10 mouse cellular contexts compared by ENCODE assay signal in genomic region chr10:84481327-84481671, GRCm38 (mm10). TPM values are rescaled to one million over a fixed set of nuclear protein-coding genes. Genes with fewer than 3 reads are reported as not detected.
DNase-seq lines count a peak whose midpoint lies in the region; ATAC-seq and TF ChIP-seq lines count a peak whose summit lies in the region.
"Had no signal": no experiment of that assay in that cellular context is flagged by ENCODE, and none has a peak within 500 bp of the region (broad histone marks: within the 10 kb centered on the region; RNA-seq: fewer than 3 reads in every experiment).

No protein-coding gene starts in this region.

- TF ChIP-seq CTCF in cerebellum, adult 2 months (IDR thresholded peaks at IDR 0.05; ENCODE audit: borderline replicate concordance, insufficient read depth, low read depth, low read length) = no peak

- no peaks in the 10 kb centered on the region for H3K27me3 ChIP-seq in heart, embryonic 11.5 days (ENCODE audit: control insufficient read depth, insufficient read depth, low read length)
- H3K27me3 ChIP-seq in neural tube, embryonic 11.5 days (ENCODE audit: control insufficient read depth, insufficient read depth, low read length) = no peaks in the 10 kb centered on the region
- H3K27me3 ChIP-seq in neural tube, embryonic 15.5 days (replicated peaks) = no peaks in the 10 kb centered on the region
- H3K27me3 ChIP-seq in kidney, embryonic 15.5 days = no peaks in the 10 kb centered on the region
- no peaks in the 10 kb centered on the region for H3K27me3 ChIP-seq in cerebellum, adult 2 months (ENCODE audit: control insufficient read depth, insufficient read depth, low read length)
- H3K27me3 ChIP-seq: hindbrain, embryonic 12.5 days; liver, embryonic 12.5 days had no signal

- H3K79me2 ChIP-seq in macrophage (ENCODE audit: inconsistent target) = no peaks in the 10 kb centered on the region

- H3K9me3 ChIP-seq in heart, embryonic 11.5 days (replicated peaks; ENCODE audit: control insufficient read depth, low read length) = no peaks in the 10 kb centered on the region
- H3K9me3 ChIP-seq in neural tube, embryonic 11.5 days (ENCODE audit: control insufficient read depth, low read length) = no peaks in the 10 kb centered on the region
- no peaks in the 10 kb centered on the region for H3K9me3 ChIP-seq in neural tube, embryonic 15.5 days (replicated peaks)
- H3K9me3 ChIP-seq in kidney, embryonic 15.5 days (replicated peaks) = no peaks in the 10 kb centered on the region
- H3K9me3 ChIP-seq: hindbrain, embryonic 12.5 days; liver, embryonic 12.5 days had no signal

- no peaks in the 10 kb centered on the region for H3K36me3 ChIP-seq in heart, embryonic 11.5 days (ENCODE audit: control insufficient read depth, insufficient read depth, low read length)
- no peaks in the 10 kb centered on the region for H3K36me3 ChIP-seq in neural tube, embryonic 11.5 days (ENCODE audit: control insufficient read depth, insufficient read depth, low read length)
- no peaks in the 10 kb centered on the region for H3K36me3 ChIP-seq in neural tube, embryonic 15.5 days
- no peaks in the 10 kb centered on the region for H3K36me3 ChIP-seq in kidney, embryonic 15.5 days
- H3K36me3 ChIP-seq in macrophage (ENCODE audit: inconsistent target) = no peaks in the 10 kb centered on the region
- H3K36me3 ChIP-seq: hindbrain, embryonic 12.5 days; liver, embryonic 12.5 days had no signal

- H3K27ac ChIP-seq in heart, embryonic 11.5 days (ENCODE audit: low read depth, low read length) = peak overlapping the region; percentile 54
- 0 out of 2 replicates have a peak overlapping the region, but pooled peaks have one; percentile 21 for H3K27ac ChIP-seq in neural tube, embryonic 11.5 days (ENCODE audit: low read depth, low read length)
- no peak overlapping the region for H3K27ac ChIP-seq in neural tube, embryonic 15.5 days (replicated peaks)
- peak overlapping the region; percentile 90 for H3K27ac ChIP-seq in kidney, embryonic 15.5 days
- peak overlapping the region; percentile 28 for H3K27ac ChIP-seq in macrophage
- no peak overlapping the region for H3K27ac ChIP-seq in cerebellum, adult 2 months (ENCODE audit: insufficient read depth, low read length)
- H3K27ac ChIP-seq: hindbrain, embryonic 12.5 days; liver, embryonic 12.5 days had no signal

- DNase-seq in heart, adult 11 months = no peak
- DNase-seq in neural tube, embryonic 11.5 days (ENCODE audit: low spot score) = no peak
- no peak for DNase-seq in c-Kit-positive CD71-positive TER-119-positive erythroid progenitor cells, embryonic 14.5 days (ENCODE audit: low spot score)
- DNase-seq in cerebellum, adult 2 months = no peak

- no peak for ATAC-seq in heart, embryonic 11.5 days (replicated peaks; ENCODE audit: insufficient number of reproducible peaks, low FRiP score, low TSS enrichment)
- ATAC-seq in neural tube, embryonic 11.5 days (ENCODE audit: insufficient read depth, low FRiP score, low TSS enrichment) = no peak
- ATAC-seq in neural tube, embryonic 15.5 days (ENCODE audit: low FRiP score) = no peak
- no peak for ATAC-seq in kidney, embryonic 15.5 days (replicated peaks; ENCODE audit: low FRiP score)
- ATAC-seq: liver, embryonic 12.5 days had no signal

- no peak for TF ChIP-seq POLR2A in cerebellum, adult 2 months (IDR thresholded peaks at IDR 0.05; ENCODE audit: borderline replicate concordance, insufficient read depth, low read length)

- peaks cover 13% of the 10 kb centered on the region for H3K4me1 ChIP-seq in heart, embryonic 11.5 days (ENCODE audit: control insufficient read depth, insufficient read depth, low read length)
- peaks cover 18% of the 10 kb centered on the region; the same call in 1 of the 2 replicates for H3K4me1 ChIP-seq in neural tube, embryonic 11.5 days (ENCODE audit: control insufficient read depth, insufficient read depth, low read length)
- H3K4me1 ChIP-seq in neural tube, embryonic 15.5 days = peaks cover 2% of the 10 kb centered on the region; the same call in 1 of the 2 replicates
- peaks cover 40% of the 10 kb centered on the region for H3K4me1 ChIP-seq in kidney, embryonic 15.5 days
- H3K4me1 ChIP-seq in cerebellum, adult 2 months (ENCODE audit: control insufficient read depth, insufficient read depth, low read length) = peaks cover 11% of the 10 kb centered on the region

- 67% methylated on average over 5 of the region's 5 CpGs for WGBS in heart, embryonic 11.5 days (ENCODE audit: insufficient replicate concordance)
- WGBS in neural tube, embryonic 11.5 days = 66% methylated on average over 5 of the region's 5 CpGs
- WGBS in neural tube, embryonic 15.5 days = 61% methylated on average over 5 of the region's 5 CpGs
- 24% methylated on average over 5 of the region's 5 CpGs for WGBS in kidney, embryonic 15.5 days
- WGBS in macrophage (ENCODE audit: missing documents) = 58% methylated on average over 5 of the region's 5 CpGs
- WGBS in cerebellum, adult 2 months = 54% methylated on average over 5 of the region's 5 CpGs

- H3K4me3 ChIP-seq in heart, embryonic 11.5 days (ENCODE audit: low read depth, low read length) = no peak overlapping the region
- no peak overlapping the region for H3K4me3 ChIP-seq in neural tube, embryonic 11.5 days (ENCODE audit: low read depth, low read length)
- no peak overlapping the region for H3K4me3 ChIP-seq in neural tube, embryonic 15.5 days (replicated peaks)
- no peak overlapping the region for H3K4me3 ChIP-seq in kidney, embryonic 15.5 days (replicated peaks)
- no peak overlapping the region for H3K4me3 ChIP-seq in macrophage (ENCODE audit: inconsistent target)
- no peak overlapping the region for H3K4me3 ChIP-seq in cerebellum, adult 2 months (replicated peaks; ENCODE audit: insufficient read depth, low read depth, low read length)
- H3K4me3 ChIP-seq: hindbrain, embryonic 12.5 days; liver, embryonic 12.5 days had no signal

- H3K9ac ChIP-seq in heart, embryonic 11.5 days (ENCODE audit: low read depth, low read length) = no peak overlapping the region
- H3K9ac ChIP-seq in neural tube, embryonic 11.5 days (ENCODE audit: low read length) = no peak overlapping the region
- no peak overlapping the region for H3K9ac ChIP-seq in neural tube, embryonic 15.5 days (replicated peaks)
- H3K9ac ChIP-seq in kidney, embryonic 15.5 days = no peak overlapping the region
- H3K9ac ChIP-seq: hindbrain, embryonic 12.5 days; liver, embryonic 12.5 days had no signal

- H3K4me2 ChIP-seq in heart, embryonic 11.5 days = no peak overlapping the region; the same call in 1 of the 2 replicates
- no peak overlapping the region for H3K4me2 ChIP-seq in neural tube, embryonic 11.5 days (ENCODE audit: low read depth)
- H3K4me2 ChIP-seq in neural tube, embryonic 15.5 days = no peak overlapping the region
- 0 out of 2 replicates have a peak overlapping the region, but pooled peaks have one; percentile 19 for H3K4me2 ChIP-seq in kidney, embryonic 15.5 days
- H3K4me2 ChIP-seq: hindbrain, embryonic 12.5 days; liver, embryonic 12.5 days had no signal

RNA-seq across cellular contexts. Expression of gene Nuak1, which starts 40.9 kb away (rescaled TPM):
- polyA plus RNA-seq in heart, embryonic 11.5 days (2014; fragmentation: Nextera tagmentation; extraction: Ambion mirVana) = 2.4 and 3.0 TPM in 2 replicates
- polyA plus RNA-seq in neural tube, embryonic 11.5 days (2014; fragmentation: Nextera tagmentation; extraction: Ambion mirVana) = 3.3 and 3.7 TPM in 2 replicates
- 4.1 and 4.8 TPM in 2 replicates for polyA plus RNA-seq in neural tube, embryonic 15.5 days (2015; fragmentation: Nextera tagmentation; extraction: Ambion mirVana)
- polyA plus RNA-seq in kidney, embryonic 15.5 days (2015; fragmentation: Nextera tagmentation; extraction: Ambion mirVana) = 3.0 and 3.2 TPM in 2 replicates
- 1 to 10 TPM; 1.2 to 9.6 (median 6.5) TPM for total RNA-seq in macrophage (2018; cell fraction: chromatin; rRNA removed)
- 1 to 10 TPM; 1.3 to 8.7 (median 5.2) TPM for total RNA-seq in macrophage (2018; cell fraction: cytosol; rRNA removed)
- total RNA-seq in macrophage (2018; cell fraction: nucleus; rRNA removed) = 10 to 100 TPM in 3 of 26 experiments, 1 to 10 TPM in 23; 2.1 to 13.0 (median 6.1) TPM
- 3.9 to 5.7 TPM (median 4.6 TPM) in 3 replicates for polyA plus RNA-seq in macrophage (2018)
- polyA plus RNA-seq in cerebellum, adult 2 months (2012; rRNA removed) = 39.8 and 41.5 TPM in 2 replicates

RNA-seq across cellular contexts. Expression of gene Ckap4, which starts 52.6 kb away (rescaled TPM):
- polyA plus RNA-seq in heart, embryonic 11.5 days (2014; fragmentation: Nextera tagmentation; extraction: Ambion mirVana) = 103 and 113 TPM in 2 replicates
- polyA plus RNA-seq in neural tube, embryonic 11.5 days (2014; fragmentation: Nextera tagmentation; extraction: Ambion mirVana) = 90.0 and 91.2 TPM in 2 replicates
- polyA plus RNA-seq in neural tube, embryonic 15.5 days (2015; fragmentation: Nextera tagmentation; extraction: Ambion mirVana) = 55.9 and 57.2 TPM in 2 replicates
- polyA plus RNA-seq in kidney, embryonic 15.5 days (2015; fragmentation: Nextera tagmentation; extraction: Ambion mirVana) = 89.9 and 94.3 TPM in 2 replicates
- 10 to 100 TPM in 1 of 26 experiments, 1 to 10 TPM in 13, under 1 TPM in 12; 0.22 to 26.1 (median 1.4) TPM for total RNA-seq in macrophage (2018; cell fraction: chromatin; rRNA removed)
- 10 to 100 TPM in 13 of 26 experiments, 1 to 10 TPM in 13; 1.8 to 21.2 (median 8.0) TPM for total RNA-seq in macrophage (2018; cell fraction: cytosol; rRNA removed)
- total RNA-seq in macrophage (2018; cell fraction: nucleus; rRNA removed) = 10 to 100 TPM in 10 of 26 experiments, 1 to 10 TPM in 16; 2.7 to 50.8 (median 8.9) TPM
- 8.3 to 45.1 TPM (median 15.0 TPM) in 3 replicates for polyA plus RNA-seq in macrophage (2018)
- 20.4 and 21.0 TPM in 2 replicates for polyA plus RNA-seq in cerebellum, adult 2 months (2012; rRNA removed)

Comparison
In these comparisons a context has a peak if more than half of its experiments do, and no peak if none do; other contexts are left out.
1. H3K27ac ChIP-seq: peak in heart, embryonic 11.5 days (single experiment), neural tube, embryonic 11.5 days (single experiment), kidney, embryonic 15.5 days (single experiment) and macrophage (single experiment); none in neural tube, embryonic 15.5 days (single experiment) and cerebellum, adult 2 months (single experiment).